Mouse (Mus musculus): Measurements from ENCODE around the gene Grm4. TPM values are rescaled to one million over a fixed set of nuclear protein-coding genes. Genes with fewer than 3 reads are reported as not detected.

Grm4 gene
- polyA plus RNA-seq, 1 experiment from 2014 or later: 0.02 TPM

GRCm38 (mm10) chr17:27528030-27528429 is 6.8 kb upstream of the Grm4 start:
- Histone ChIP-seq H3K27ac (replicated peaks) (no peak overlapping the region), H3K4me2 (no peak overlapping the region), H3K9me3 (replicated peaks) (no peaks in the 10 kb centered on the region), H3K36me3 (replicated peaks) (no peaks in the 10 kb centered on the region), H3K9ac (no peak overlapping the region), H3K4me1 (replicated peaks) (0 out of 2 replicates have a peak, but pooled peaks cover 5% of the 10 kb centered on the region), H3K4me3 (replicated peaks) (no peak overlapping the region), H3K27me3 (no peaks in the 10 kb centered on the region)
- ATAC-seq (ENCODE audit: insufficient read depth): no peak
- 45% methylated on average over 8 of the region's 8 CpGs for WGBS (ENCODE audit: insufficient replicate concordance)

DNA sequence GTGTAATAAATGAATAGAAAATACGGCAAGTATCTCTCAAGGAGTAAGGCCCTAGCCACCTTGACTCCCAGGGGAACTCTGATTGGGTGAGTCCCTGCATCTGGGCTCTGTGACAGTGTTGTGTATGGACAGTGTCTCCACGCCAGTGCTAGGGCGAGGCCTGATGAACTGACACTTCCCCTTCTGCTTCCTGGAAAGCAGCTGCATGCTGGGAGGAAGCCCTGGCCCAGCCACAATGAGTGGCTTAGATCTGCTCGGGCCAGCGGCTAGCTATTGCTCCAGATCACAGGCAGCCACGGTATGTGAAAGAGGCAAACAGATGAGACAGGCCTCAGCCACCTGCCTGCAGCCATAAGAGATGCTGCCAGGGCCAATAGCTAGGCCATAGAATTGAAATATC is 6.0 kb upstream of the Grm4 start:
- 30% methylated on average over 6 of the region's 6 CpGs for WGBS (ENCODE audit: insufficient replicate concordance)

GRCm38 (mm10) chr17:27523121-27523520 is 1.9 kb upstream of the Grm4 start:
- ATAC-seq (ENCODE audit: insufficient read depth): no peak
- 69% methylated on average over 7 of the region's 7 CpGs for WGBS (ENCODE audit: insufficient replicate concordance)

More for the DNA sequence above, 6.0 kb upstream of the Grm4 start:
- H3K36me3 ChIP-seq (replicated peaks): no peaks in the 10 kb centered on the region
- 0 out of 2 replicates have a peak, but pooled peaks cover 5% of the 10 kb centered on the region for H3K4me1 ChIP-seq (replicated peaks)
- ATAC-seq (ENCODE audit: insufficient read depth): no peak
- no peaks in the 10 kb centered on the region for H3K9me3 ChIP-seq (replicated peaks)
- H3K27ac ChIP-seq (replicated peaks): no peak overlapping the region
- no peaks in the 10 kb centered on the region; the same call in 1 of the 2 replicates for H3K27me3 ChIP-seq
- no peak overlapping the region for H3K4me3 ChIP-seq (replicated peaks)
- H3K9ac ChIP-seq: no peak overlapping the region
- H3K4me2 ChIP-seq: no peak overlapping the region

GRCm38 (mm10) chr17:27520557-27520956 is 646 bp downstream of the Grm4 start:
- H3K27me3 ChIP-seq: peaks cover 61% of the 10 kb centered on the region

More at GRCm38 (mm10) chr17:27523121-27523520, 1.9 kb upstream of the Grm4 start:
- Histone ChIP-seq H3K36me3 (replicated peaks) (no peaks in the 10 kb centered on the region), H3K9me3 (replicated peaks) (no peaks in the 10 kb centered on the region), H3K4me2 (no peak overlapping the region), H3K4me1 (replicated peaks) (no peaks in the 10 kb centered on the region), H3K4me3 (replicated peaks) (no peak overlapping the region), H3K27me3 (peaks cover 37% of the 10 kb centered on the region), H3K27ac (replicated peaks) (no peak overlapping the region), H3K9ac (no peak overlapping the region)

DNA sequence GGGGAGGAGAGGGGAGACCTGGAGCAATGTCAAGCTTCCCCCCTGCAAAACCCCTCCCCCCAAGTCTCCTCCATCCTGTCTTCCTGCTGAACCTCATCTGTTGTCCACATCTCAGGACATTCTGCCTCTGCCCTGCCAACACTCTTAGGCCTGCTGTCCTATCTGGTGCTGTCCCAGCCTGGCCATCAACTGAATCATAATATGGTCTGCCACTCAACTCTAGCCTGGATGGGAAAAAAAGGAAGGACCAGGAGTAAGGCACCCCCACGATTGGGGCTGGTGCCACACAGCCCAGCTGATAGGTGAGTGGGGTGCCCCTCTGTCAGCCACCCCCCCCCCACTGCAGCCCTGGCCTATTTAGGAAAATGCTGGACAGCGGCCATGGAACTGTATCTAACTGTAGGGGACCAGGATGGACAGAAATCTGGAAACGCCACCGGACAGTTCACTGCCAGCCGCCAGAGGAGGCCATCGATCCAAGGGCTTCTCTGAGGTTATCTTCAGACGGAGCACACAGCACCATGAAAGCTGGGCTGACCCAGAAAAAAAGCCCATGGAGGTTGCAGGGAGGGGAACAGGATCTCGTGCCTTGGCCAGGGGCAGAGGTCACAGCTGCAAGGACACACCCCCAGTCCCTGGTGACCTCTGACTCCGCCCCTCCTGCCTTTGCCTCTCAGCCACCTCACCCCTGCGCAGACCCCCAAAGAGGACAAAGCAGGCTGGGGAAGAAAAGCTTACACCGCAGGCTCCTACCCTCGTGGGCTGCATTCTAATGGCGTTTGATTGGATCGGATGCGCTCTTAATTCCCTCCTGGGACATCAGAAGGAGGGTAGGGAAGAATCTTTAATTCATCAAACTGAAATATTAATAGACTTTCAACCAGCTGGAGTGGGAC is 2.3 kb downstream of the Grm4 start:
- ATAC-seq (ENCODE audit: insufficient read depth): no peak
- peaks cover 77% of the 10 kb centered on the region for H3K27me3 ChIP-seq
- no peak overlapping the region for H3K9ac ChIP-seq

More at GRCm38 (mm10) chr17:27520557-27520956, 646 bp downstream of the Grm4 start:
- Histone ChIP-seq H3K4me3 (replicated peaks) (no peak overlapping the region), H3K9me3 (replicated peaks) (no peaks in the 10 kb centered on the region), H3K27ac (replicated peaks) (no peak overlapping the region), H3K4me2 (no peak overlapping the region), H3K36me3 (replicated peaks) (no peaks in the 10 kb centered on the region), H3K4me1 (replicated peaks) (no peaks in the 10 kb centered on the region), H3K9ac (no peak overlapping the region)
- WGBS (ENCODE audit: insufficient replicate concordance): under 1% methylated on average over 27 of the region's 27 CpGs
- no peak for ATAC-seq (ENCODE audit: insufficient read depth)

GRCm38 (mm10) chr17:27518296-27518695 is 2.9 kb downstream of the Grm4 start:
- H3K27me3 ChIP-seq: peaks cover 84% of the 10 kb centered on the region
- H3K27ac ChIP-seq (replicated peaks): no peak overlapping the region
- 42% methylated on average over 9 of the region's 9 CpGs for WGBS (ENCODE audit: insufficient replicate concordance)
- H3K36me3 ChIP-seq (replicated peaks): no peaks in the 10 kb centered on the region
- H3K4me1 ChIP-seq (replicated peaks): no peaks in the 10 kb centered on the region
- no peak overlapping the region for H3K4me2 ChIP-seq
- no peak overlapping the region for H3K4me3 ChIP-seq (replicated peaks)
- no peak overlapping the region for H3K9ac ChIP-seq
- H3K9me3 ChIP-seq (replicated peaks): no peaks in the 10 kb centered on the region
- ATAC-seq (ENCODE audit: insufficient read depth): no peak

More for the DNA sequence above, 2.3 kb downstream of the Grm4 start:
- Histone ChIP-seq H3K4me2 (no peak overlapping the region), H3K4me1 (replicated peaks) (no peaks in the 10 kb centered on the region), H3K27ac (replicated peaks) (no peak overlapping the region), H3K9me3 (replicated peaks) (no peaks in the 10 kb centered on the region), H3K4me3 (replicated peaks) (no peak overlapping the region), H3K36me3 (replicated peaks) (no peaks in the 10 kb centered on the region)
- WGBS (ENCODE audit: insufficient replicate concordance): 46% methylated on average over 15 of the region's 15 CpGs

DNA sequence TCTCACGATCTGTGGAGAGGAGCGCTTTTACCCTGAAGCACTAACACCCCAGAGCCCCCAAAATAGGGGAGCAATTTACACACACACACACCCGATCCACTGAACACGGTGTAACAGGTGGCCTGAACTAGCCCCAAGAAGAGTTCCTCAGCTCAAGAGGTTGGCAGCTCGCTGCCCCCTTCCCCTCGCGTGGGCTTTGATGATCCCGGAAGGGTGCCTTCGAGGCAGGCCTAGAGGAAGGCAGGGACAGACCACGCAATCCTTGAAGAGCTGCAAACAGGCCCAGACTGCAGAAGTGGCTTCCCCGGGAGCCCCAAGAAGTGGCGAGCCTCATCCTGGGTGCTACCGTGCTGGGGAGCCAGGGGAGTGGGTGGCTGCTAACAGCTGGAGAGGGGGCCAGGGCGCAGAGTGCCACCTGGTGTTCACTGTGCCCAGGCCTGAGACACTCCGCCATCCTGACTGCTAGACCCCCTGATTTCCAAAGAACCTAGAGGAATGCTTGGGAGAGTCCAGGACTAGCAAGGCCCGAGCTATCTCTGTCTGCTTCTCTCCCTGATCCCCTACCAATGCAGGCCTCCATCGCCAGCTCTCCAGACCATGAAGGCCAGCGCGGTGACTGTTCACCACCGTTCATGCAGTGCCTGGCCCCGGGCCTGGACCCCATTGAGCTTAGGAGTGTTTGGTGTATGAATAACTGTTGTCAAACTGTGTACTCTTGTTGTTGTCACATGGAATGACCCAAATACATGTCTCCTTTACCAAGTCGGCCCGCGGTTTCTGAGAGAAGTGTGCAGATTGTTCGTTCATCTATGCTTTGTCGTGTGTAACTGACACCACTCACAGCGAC is 7.1 kb downstream of the Grm4 start:
- Histone ChIP-seq H3K4me3 (replicated peaks) (no peak overlapping the region), H3K27me3 (peaks cover 98% of the 10 kb centered on the region), H3K4me1 (replicated peaks) (peaks cover 12% of the 10 kb centered on the region), H3K9me3 (replicated peaks) (no peaks in the 10 kb centered on the region), H3K4me2 (no peak overlapping the region), H3K27ac (replicated peaks) (no peak overlapping the region), H3K9ac (no peak overlapping the region), H3K36me3 (replicated peaks) (no peaks in the 10 kb centered on the region)
- WGBS (ENCODE audit: insufficient replicate concordance): 25% methylated on average over 27 of the region's 27 CpGs
- ATAC-seq (ENCODE audit: insufficient read depth): no peak

DNA sequence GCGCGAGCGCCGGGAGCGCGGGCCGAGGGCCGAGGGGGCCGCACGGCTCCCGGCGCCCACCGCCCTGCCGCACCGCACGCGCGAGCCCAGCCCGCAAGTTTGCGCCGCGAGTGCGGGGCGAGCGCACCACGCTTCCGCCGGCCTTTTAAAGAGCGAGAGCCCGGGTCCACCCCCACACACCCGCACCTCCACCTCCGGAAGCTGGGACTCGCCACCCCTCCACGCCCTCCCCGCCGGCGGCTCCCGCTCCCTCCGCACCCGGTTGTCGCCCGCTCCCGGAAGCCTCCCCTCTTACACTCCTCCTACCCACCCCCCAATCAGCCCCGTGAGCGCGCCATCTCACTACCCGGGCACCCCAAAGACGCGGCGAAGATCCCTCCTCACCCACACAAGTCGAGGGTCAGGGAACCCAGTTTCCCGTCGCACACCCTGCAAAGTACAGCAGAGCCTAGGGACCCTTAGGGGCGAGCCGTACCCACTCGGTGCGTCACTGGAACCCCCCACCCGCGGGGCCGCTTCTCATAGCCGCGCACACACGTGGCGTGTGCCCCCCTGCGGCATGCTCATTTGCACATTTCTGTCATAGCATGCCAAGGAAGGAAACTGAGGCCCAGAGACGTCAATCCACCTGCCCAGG is 7.8 kb downstream of the Grm4 start:
- H3K4me1 ChIP-seq (replicated peaks): peaks cover 12% of the 10 kb centered on the region
- peak overlapping the region; percentile 44 for H3K4me3 ChIP-seq (replicated peaks)
- H3K9ac ChIP-seq: no peak overlapping the region
- 1% methylated on average over 65 of the region's 66 CpGs for WGBS (ENCODE audit: insufficient replicate concordance)
- no peaks in the 10 kb centered on the region for H3K9me3 ChIP-seq (replicated peaks)
- peaks cover 94% of the 10 kb centered on the region for H3K27me3 ChIP-seq
- H3K36me3 ChIP-seq (replicated peaks): no peaks in the 10 kb centered on the region
- no peak overlapping the region for H3K27ac ChIP-seq (replicated peaks)
- no peak for ATAC-seq (ENCODE audit: insufficient read depth)
- H3K4me2 ChIP-seq: peak overlapping the region; percentile 70

GRCm38 (mm10) chr17:27512619-27513161 is 8.5 kb downstream of the Grm4 start:
- no peak overlapping the region for H3K9ac ChIP-seq
- no peak overlapping the region for H3K27ac ChIP-seq (replicated peaks)
- no peak for ATAC-seq (ENCODE audit: insufficient read depth)
- WGBS (ENCODE audit: insufficient replicate concordance): under 1% methylated on average over 78 of the region's 78 CpGs
- peak overlapping the region; percentile 70 for H3K4me2 ChIP-seq
- H3K4me3 ChIP-seq (replicated peaks): peak overlapping the region; percentile 44
- H3K9me3 ChIP-seq (replicated peaks): no peaks in the 10 kb centered on the region
- peaks cover 94% of the 10 kb centered on the region for H3K27me3 ChIP-seq
- peaks cover 12% of the 10 kb centered on the region for H3K4me1 ChIP-seq (replicated peaks)
- H3K36me3 ChIP-seq (replicated peaks): no peaks in the 10 kb centered on the region

DNA sequence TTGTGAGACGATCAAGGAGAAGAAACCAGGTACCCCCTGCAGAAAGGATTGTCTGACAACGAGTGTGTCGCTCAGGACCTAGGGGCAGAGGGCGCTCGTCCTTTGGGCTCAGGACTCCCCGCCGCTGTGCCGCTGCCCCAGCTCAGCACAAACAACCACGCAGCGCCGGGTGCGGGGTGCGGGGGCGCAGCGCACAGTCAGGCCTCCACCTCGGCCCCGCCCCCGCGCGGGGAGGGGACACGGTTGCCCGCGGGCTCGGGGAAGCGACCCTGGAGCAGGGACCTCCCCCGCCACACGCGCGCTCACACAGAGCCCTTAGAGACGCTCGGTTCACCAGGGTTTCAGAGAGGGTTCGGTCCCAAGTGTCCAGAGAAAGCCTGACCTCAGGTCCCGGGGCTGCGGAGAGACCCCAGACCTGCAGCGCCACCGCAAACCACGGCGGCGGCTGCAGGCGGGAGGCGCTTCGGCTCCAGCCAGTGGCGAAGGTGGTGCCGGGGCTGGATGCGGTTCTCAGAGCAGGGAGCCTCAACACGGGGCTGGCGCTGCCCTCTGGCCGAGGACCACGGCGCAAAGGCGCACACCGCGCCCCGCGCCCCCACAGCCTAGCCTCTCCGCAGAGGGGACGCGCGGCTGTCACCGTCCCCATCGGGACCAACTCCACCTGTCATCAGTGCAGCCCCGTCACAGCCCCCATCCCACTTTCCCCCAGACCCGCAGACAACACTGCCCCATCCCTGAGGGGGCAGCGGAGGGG is 9.2 kb downstream of the Grm4 start:
- no peak overlapping the region for H3K9ac ChIP-seq

More for the DNA sequence above, 9.2 kb downstream of the Grm4 start:
- no peak overlapping the region for H3K27ac ChIP-seq (replicated peaks)
- peak overlapping the region; percentile 44 for H3K4me3 ChIP-seq (replicated peaks)
- peak overlapping the region; percentile 70 for H3K4me2 ChIP-seq
- peaks cover 94% of the 10 kb centered on the region for H3K27me3 ChIP-seq
- H3K4me1 ChIP-seq (replicated peaks): peaks cover 12% of the 10 kb centered on the region
- ATAC-seq (ENCODE audit: insufficient read depth): no peak
- H3K36me3 ChIP-seq (replicated peaks): no peaks in the 10 kb centered on the region
- no peaks in the 10 kb centered on the region for H3K9me3 ChIP-seq (replicated peaks)
- WGBS (ENCODE audit: insufficient replicate concordance): 2% methylated on average over 63 of the region's 64 CpGs

Measured in liver, embryonic 15.5 days (tissue).